Mouse (Mus musculus): ENCODE data around the gene Pcnx3. TPM values are rescaled to one million over a fixed set of nuclear protein-coding genes. Genes with fewer than 3 reads are reported as not detected.

Gene Pcnx3
- total and polyA plus RNA-seq, 3 experiments = 7.1 to 34.5 (median 28.6) TPM

DNA sequence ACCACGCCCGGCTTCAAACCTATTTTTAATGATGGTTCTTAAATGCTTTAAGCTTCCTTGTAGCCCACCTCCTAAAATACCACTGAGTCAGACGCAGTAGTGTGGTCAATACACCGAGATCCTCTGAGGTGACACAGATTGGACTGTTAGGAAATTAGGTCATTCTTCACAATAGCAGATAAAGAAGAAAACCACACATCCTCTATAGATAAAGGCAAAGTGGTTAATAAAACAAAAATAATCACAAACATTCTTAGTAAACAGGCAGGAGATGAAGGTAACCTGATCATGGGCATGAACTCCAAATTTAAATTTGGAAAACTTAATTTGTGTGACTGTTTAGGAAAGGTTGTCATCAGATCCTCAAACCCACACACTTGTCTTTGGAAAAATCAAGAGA lies 68.7 kb downstream of the Pcnx3 start:
- TF ChIP-seq HCFC1 (IDR thresholded peaks at IDR 0.05; ENCODE audit: low read depth, low read length) = no peak
- no peak for TF ChIP-seq POLR2A (IDR thresholded peaks at IDR 0.05; ENCODE audit: low read depth, low read length)
- no peak for TF ChIP-seq CHD1 (IDR thresholded peaks at IDR 0.05; ENCODE audit: low read depth, low read length)
- no peak for TF ChIP-seq ETS1 (conservative IDR thresholded peaks at IDR 0.05; ENCODE audit: low read depth, low read length)
- no peak for TF ChIP-seq CTCF (conservative IDR thresholded peaks at IDR 0.05 in 1 of 2, IDR thresholded peaks at IDR 0.05 in 1 of 2; ENCODE audit: low read depth in 2 of 2, low read length in 2 of 2)
- no peak for TF ChIP-seq IRF4 (IDR thresholded peaks at IDR 0.05; ENCODE audit: low read depth, low read length)
- no peak for TF ChIP-seq JUND (conservative IDR thresholded peaks at IDR 0.05; ENCODE audit: low read depth, low read length)
- no peak for TF ChIP-seq MEF2A (IDR thresholded peaks at IDR 0.05; ENCODE audit: borderline replicate concordance, low read depth, low read length)
- TF ChIP-seq USF1 (IDR thresholded peaks at IDR 0.05; ENCODE audit: low read depth, low read length) = no peak
- Histone ChIP-seq H3K4me3 (replicated peaks in 1 of 3; ENCODE audit: low read depth in 2 of 3, low read length in 2 of 3, poor library complexity in 1 of 3) (no peak overlapping the region), H3K36me3 (replicated peaks in 1 of 2; ENCODE audit: control insufficient read depth in 1 of 2, insufficient read depth in 1 of 2, low read length in 1 of 2) (no peaks in the 10 kb centered on the region), H3K79me2 (replicated peaks; ENCODE audit: control insufficient read depth, extremely low read depth, insufficient read depth, poor library complexity, severe bottlenecking) (no peaks in the 10 kb centered on the region), H3K27me3 (replicated peaks) (no peaks in the 10 kb centered on the region), H3K4me2 (ENCODE audit: insufficient read depth, low read depth, poor library complexity, severe bottlenecking) (no peak overlapping the region), H3K27ac (ENCODE audit: insufficient read depth, low read depth) (no peak overlapping the region), H3K4me1 (ENCODE audit: control insufficient read depth in 1 of 2, insufficient read depth in 2 of 2) (no peaks in the 10 kb centered on the region), H3K9me3 (replicated peaks; ENCODE audit: low read length) (no peaks in the 10 kb centered on the region), H3K9ac (ENCODE audit: insufficient read depth, low read depth) (no peak overlapping the region)
- in situ Hi-C loops (cut with MboI; ENCODE audit: low pct_ligation_motif_present, low pct_unique_long_range_greater_than_20kb, low sequenced_read_pairs) = no loop called here
- no peak for DNase-seq (ENCODE audit: extremely low read depth)
- dilution Hi-C loops (cut with MboI; ENCODE audit: extremely low pct_ligation_motif_present, extremely low pct_unique_long_range_greater_than_20kb, low sequenced_read_pairs) = no loop called here

GRCm38 (mm10) chr19:5614953-5615352 lies 73.8 kb downstream of the Pcnx3 start:
- no peak for TF ChIP-seq ZMIZ1 (IDR thresholded peaks at IDR 0.05; ENCODE audit: low read depth, low read length)
- no peak for TF ChIP-seq ZKSCAN1 (IDR thresholded peaks at IDR 0.05; ENCODE audit: borderline replicate concordance, low read depth, low read length)
- no peak for TF ChIP-seq ELF1 (IDR thresholded peaks at IDR 0.05; ENCODE audit: low read depth, low read length)
- TF ChIP-seq EP300 (IDR thresholded peaks at IDR 0.05; ENCODE audit: low read length) = no peak
- no peak for TF ChIP-seq ZNF384 (IDR thresholded peaks at IDR 0.05; ENCODE audit: low read depth, low read length)
- TF ChIP-seq IRF4 (IDR thresholded peaks at IDR 0.05; ENCODE audit: low read depth, low read length) = no peak
- TF ChIP-seq HCFC1 (IDR thresholded peaks at IDR 0.05; ENCODE audit: low read depth, low read length) = no peak
- no peak for TF ChIP-seq SMC3 (IDR thresholded peaks at IDR 0.05; ENCODE audit: low read depth, low read length)
- no peak for TF ChIP-seq MEF2A (IDR thresholded peaks at IDR 0.05; ENCODE audit: borderline replicate concordance, low read depth, low read length)
- TF ChIP-seq TBP (conservative IDR thresholded peaks at IDR 0.05; ENCODE audit: low read depth, low read length) = no peak
- TF ChIP-seq CHD1 (IDR thresholded peaks at IDR 0.05; ENCODE audit: low read depth, low read length) = no peak
- no peak for TF ChIP-seq SIN3A (IDR thresholded peaks at IDR 0.05; ENCODE audit: low read length)
- TF ChIP-seq ZC3H11A (IDR thresholded peaks at IDR 0.05; ENCODE audit: low read depth, low read length) = no peak
- no peak for TF ChIP-seq KAT2A (IDR thresholded peaks at IDR 0.05; ENCODE audit: insufficient replicate concordance, low read length)
- no peak for TF ChIP-seq JUN (IDR thresholded peaks at IDR 0.05; ENCODE audit: insufficient read depth, low read depth, low read length)
- no peak for TF ChIP-seq NELFE (IDR thresholded peaks at IDR 0.05; ENCODE audit: low read depth, low read length)
- no peak for TF ChIP-seq RCOR1 (conservative IDR thresholded peaks at IDR 0.05; ENCODE audit: low read depth, low read length)
- TF ChIP-seq UBTF (IDR thresholded peaks at IDR 0.05; ENCODE audit: low read depth, low read length) = no peak
- TF ChIP-seq NRF1 (IDR thresholded peaks at IDR 0.05; ENCODE audit: low read depth, low read length) = no peak
- no peak for TF ChIP-seq MAX (IDR thresholded peaks at IDR 0.05; ENCODE audit: low read length)
- H3K4me1 ChIP-seq (ENCODE audit: control insufficient read depth in 1 of 2, insufficient read depth in 2 of 2) = peaks cover 4 to 8% of the 10 kb centered on the region in 2 experiments
- H3K4me3 ChIP-seq (replicated peaks in 1 of 3; ENCODE audit: low read depth in 2 of 3, low read length in 2 of 3, poor library complexity in 1 of 3) = no peak overlapping the region
- no peaks in the 10 kb centered on the region for H3K9me3 ChIP-seq (replicated peaks; ENCODE audit: low read length)
- dilution Hi-C loops (cut with MboI; ENCODE audit: extremely low pct_ligation_motif_present, extremely low pct_unique_long_range_greater_than_20kb, low sequenced_read_pairs) (no loop called here), in situ Hi-C loops (cut with MboI; ENCODE audit: low pct_ligation_motif_present, low pct_unique_long_range_greater_than_20kb, low sequenced_read_pairs) (no loop called here)
- H3K9ac ChIP-seq (ENCODE audit: insufficient read depth, low read depth) = no peak overlapping the region
- H3K79me2 ChIP-seq (replicated peaks; ENCODE audit: control insufficient read depth, extremely low read depth, insufficient read depth, poor library complexity, severe bottlenecking) = no peaks in the 10 kb centered on the region
- H3K27ac ChIP-seq (ENCODE audit: insufficient read depth, low read depth) = no peak overlapping the region
- no peaks in the 10 kb centered on the region for H3K36me3 ChIP-seq (replicated peaks in 1 of 2; ENCODE audit: control insufficient read depth in 1 of 2, insufficient read depth in 1 of 2, low read length in 1 of 2)
- H3K4me2 ChIP-seq (ENCODE audit: insufficient read depth, low read depth, poor library complexity, severe bottlenecking) = no peak overlapping the region
- no peaks in the 10 kb centered on the region for H3K27me3 ChIP-seq (replicated peaks)
- no peak for DNase-seq (ENCODE audit: extremely low read depth)
